21 mouse cellular contexts compared by ENCODE assay signal in genomic region chr8:114634151-114634550, GRCm38 (mm10).
DNase-seq lines count a peak whose midpoint lies in the region; ATAC-seq and TF ChIP-seq lines count a peak whose summit lies in the region.
"Had no signal": no experiment of that assay in that cellular context is flagged by ENCODE, and none has a peak within 500 bp of the region (broad histone marks: within the 10 kb centered on the region; RNA-seq: fewer than 3 reads in every experiment).

No protein-coding gene starts in this region.

- 91% methylated on average over 2 of the region's 2 CpGs for WGBS in cerebellum, adult 2 months

- intact Hi-C loops in gastrocnemius, postnatal 36 days (cut with DNase I), result no loop called here

- in situ Hi-C loops in ES-E14 (cut with MboI; ENCODE audit: low sequenced_read_pairs in 2 of 2, unreplicated experiment in 2 of 2), result no loop called here

- no peak overlapping the region for H3K4me3 ChIP-seq in ES-E14 (ENCODE audit: insufficient read depth in 1 of 2, low read depth in 1 of 2, low read length in 2 of 2, poor library complexity in 1 of 2, severe bottlenecking in 1 of 2)
- no peak overlapping the region for H3K4me3 ChIP-seq in cerebellum, adult 2 months (replicated peaks; ENCODE audit: insufficient read depth, low read depth, low read length)
- H3K4me3 ChIP-seq: forebrain, embryonic 15.5 days; hindbrain, embryonic 12.5 days had no signal

- DNase-seq in 3134 (ENCODE audit: extremely low read depth, insufficient read length, low spot score), result peak; percentile 14
- DNase-seq in 3T3-L1 (ENCODE audit: low read depth, low spot score), result peak; percentile 66
- peak; percentile 30 for DNase-seq in ES-E14 (ENCODE audit: low read depth, low spot score)
- DNase-seq in WW6 (ENCODE audit: low read depth, low spot score), result peak; percentile 28
- DNase-seq in layer of hippocampus, adult 18-20 months (ENCODE audit: low spot score in 2 of 2), result no peak
- no peak for DNase-seq in gastrocnemius, postnatal 36 days
- no peak for DNase-seq in cerebellum, adult 2 months
- DNase-seq: adrenal gland, adult 2 months; adrenal gland, postnatal 14 days; B cell, adult 2 months; cerebellum, adult 11-12 months; cerebellum, adult 9-11 months; cerebellum, postnatal 25 days; heart, adult 11 months had no signal

- H3K36me3 ChIP-seq in ES-E14 (ENCODE audit: control insufficient read depth, insufficient read depth, low read length, poor library complexity, severe bottlenecking), result no peaks in the 10 kb centered on the region
- H3K36me3 ChIP-seq: forebrain, embryonic 15.5 days; G1E; hindbrain, embryonic 12.5 days had no signal

- H3K4me1 ChIP-seq in ES-E14 (ENCODE audit: control insufficient read depth in 2 of 2, insufficient read depth in 2 of 2, low read length in 2 of 2, poor library complexity in 1 of 2), result peaks cover 0 to 13% of the 10 kb centered on the region in 2 experiments; a peak in 2 of 4 replicates
- no peaks in the 10 kb centered on the region for H3K4me1 ChIP-seq in cerebellum, adult 2 months (ENCODE audit: control insufficient read depth, insufficient read depth, low read length)

- H3K9ac ChIP-seq in ES-E14 (ENCODE audit: insufficient read depth, low read depth, low read length, poor library complexity, severe bottlenecking), result no peak overlapping the region
- H3K9ac ChIP-seq: forebrain, embryonic 15.5 days; hindbrain, embryonic 12.5 days had no signal

- H3K9me3 ChIP-seq in ES-E14 (ENCODE audit: control insufficient read depth, insufficient read depth, low read depth, low read length), result no peaks in the 10 kb centered on the region
- H3K9me3 ChIP-seq: forebrain, embryonic 15.5 days; hindbrain, embryonic 12.5 days had no signal

- TF ChIP-seq CTCF in cerebellum, adult 2 months (IDR thresholded peaks at IDR 0.05; ENCODE audit: borderline replicate concordance, insufficient read depth, low read depth, low read length), result no peak

- TF ChIP-seq POLR2A in cerebellum, adult 2 months (IDR thresholded peaks at IDR 0.05; ENCODE audit: borderline replicate concordance, insufficient read depth, low read length), result no peak

- H3K27me3 ChIP-seq in cerebellum, adult 2 months (ENCODE audit: control insufficient read depth, insufficient read depth, low read length), result no peaks in the 10 kb centered on the region
- H3K27me3 ChIP-seq: CH12.LX; hindbrain, embryonic 12.5 days had no signal

- ATAC-seq in megakaryocyte-erythroid progenitor cell, adult 5-6 weeks (replicated peaks; ENCODE audit: low FRiP score, low TSS enrichment, poor library complexity, severe bottlenecking), result no peak
- ATAC-seq: forebrain, embryonic 15.5 days; hindbrain, postnatal 0 days; inflammation-experienced regulatory T-cells, adult 6 months had no signal

- H3K27ac ChIP-seq in ES-E14 (ENCODE audit: insufficient read depth, low read depth, low read length, poor library complexity, severe bottlenecking), result no peak overlapping the region; the same call in 1 of the 2 replicates
- no peak overlapping the region for H3K27ac ChIP-seq in cerebellum, adult 2 months (ENCODE audit: insufficient read depth, low read length)
- H3K27ac ChIP-seq: forebrain, embryonic 15.5 days; hindbrain, embryonic 12.5 days; hindbrain, postnatal 0 days had no signal

TF ChIP-seq in ES-E14, 5 proteins besides CTCF, POLR2A, EP300 and RAD21:
- TF ChIP-seq ZNF384 (IDR thresholded peaks at IDR 0.05; ENCODE audit: low read depth, low read length) (no peak), HCFC1 (IDR thresholded peaks at IDR 0.05; ENCODE audit: borderline replicate concordance, insufficient read depth, low read length) (no peak), ZC3H11A (IDR thresholded peaks at IDR 0.05; ENCODE audit: borderline replicate concordance, low read depth, low read length) (no peak), MAFK (IDR thresholded peaks at IDR 0.05; ENCODE audit: insufficient read depth, low read depth, low read length) (no peak), CHD2 (IDR thresholded peaks at IDR 0.05; ENCODE audit: low read depth, low read length) (no peak)

Comparison
In these comparisons a context has a peak if more than half of its experiments do, and no peak if none do; other contexts are left out.
1. DNase-seq: peak in 3134 (single experiment), 3T3-L1 (single experiment), ES-E14 (single experiment) and WW6 (single experiment); none in layer of hippocampus, adult 18-20 months (0 of 2), gastrocnemius, postnatal 36 days (0 of 2) and cerebellum, adult 2 months (0 of 2).